Mouse (Mus musculus): ENCODE data around the gene Ctc1. TPM values are rescaled to one million over a fixed set of nuclear protein-coding genes. Genes with fewer than 3 reads are reported as not detected.
A peak's percentile ranks its signal among the peaks of the same experiment; 100 is the strongest.
"Not testable (repeated sequence)": the region's sequence is repeated elsewhere in the genome, so short reads cannot be mapped to it uniquely, and the experiment has no call there.

The Ctc1 gene
- total RNA-seq, 1 experiment from 2014 or later: 16.3 TPM

DNA sequence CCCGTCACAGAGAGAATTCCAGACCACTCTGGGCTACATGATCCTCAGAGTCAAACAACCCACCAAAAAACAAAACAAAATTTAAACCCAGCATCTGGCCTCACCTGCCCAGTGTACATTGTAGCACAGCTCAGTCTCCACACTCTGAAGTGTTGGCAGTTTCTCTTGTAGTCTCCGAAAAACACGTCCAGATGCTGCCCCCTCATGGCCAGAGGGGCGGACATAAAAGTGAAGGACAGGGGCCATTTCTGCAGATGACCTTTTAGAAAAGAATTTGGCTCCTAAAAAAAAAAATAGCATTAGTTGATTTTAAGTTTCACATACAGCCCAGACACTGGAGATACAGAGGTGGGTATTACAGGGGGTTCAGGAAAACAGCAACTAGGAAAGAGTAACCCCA, 12.1 kb upstream of the Ctc1 start:
- ATAC-seq (replicated peaks; ENCODE audit: insufficient number of reproducible peaks, low FRiP score, low TSS enrichment, poor library complexity, severe bottlenecking): no peak

DNA sequence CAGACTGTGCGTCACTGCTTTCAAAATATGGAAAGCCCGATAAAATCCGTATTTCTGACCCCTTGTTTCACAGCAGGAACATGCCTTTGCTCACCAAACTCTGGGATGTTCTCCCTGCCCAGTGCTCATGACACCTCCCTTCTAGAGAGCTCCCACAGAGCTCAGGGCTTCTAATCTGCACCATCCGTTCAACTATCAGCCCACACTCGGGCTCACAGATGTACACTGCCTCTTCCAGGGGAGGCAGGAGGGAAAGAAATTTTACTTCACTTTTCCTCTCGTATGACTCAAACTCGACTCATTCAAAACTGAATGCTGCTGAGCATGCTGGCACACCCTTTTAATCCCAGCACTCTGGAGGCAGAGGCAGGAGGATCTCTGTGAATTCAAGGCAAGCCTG, 10.5 kb upstream of the Ctc1 start:
- no peak for ATAC-seq (replicated peaks; ENCODE audit: insufficient number of reproducible peaks, low FRiP score, low TSS enrichment, poor library complexity, severe bottlenecking)

DNA sequence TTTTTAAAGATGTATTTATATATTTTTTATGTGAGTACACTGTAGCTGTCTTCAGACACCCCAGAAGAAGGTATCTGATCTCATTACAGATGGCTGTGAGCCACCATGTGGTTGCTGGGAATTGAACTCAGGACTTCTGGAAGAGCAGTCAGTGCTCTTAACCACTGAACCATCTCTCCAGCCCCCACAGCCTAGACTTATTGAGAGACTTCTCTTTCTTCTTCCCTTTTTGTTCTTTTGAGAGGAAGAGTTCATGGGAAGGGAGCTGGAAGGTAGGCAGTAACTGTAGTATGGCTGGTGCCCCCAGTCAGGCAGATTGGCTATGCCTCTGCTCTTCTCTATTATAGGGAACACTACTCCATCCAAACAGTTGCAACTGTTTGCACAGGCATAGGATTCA, 9.1 kb upstream of the Ctc1 start:
- ATAC-seq (replicated peaks; ENCODE audit: insufficient number of reproducible peaks, low FRiP score, low TSS enrichment, poor library complexity, severe bottlenecking): not testable (repeated sequence)

DNA sequence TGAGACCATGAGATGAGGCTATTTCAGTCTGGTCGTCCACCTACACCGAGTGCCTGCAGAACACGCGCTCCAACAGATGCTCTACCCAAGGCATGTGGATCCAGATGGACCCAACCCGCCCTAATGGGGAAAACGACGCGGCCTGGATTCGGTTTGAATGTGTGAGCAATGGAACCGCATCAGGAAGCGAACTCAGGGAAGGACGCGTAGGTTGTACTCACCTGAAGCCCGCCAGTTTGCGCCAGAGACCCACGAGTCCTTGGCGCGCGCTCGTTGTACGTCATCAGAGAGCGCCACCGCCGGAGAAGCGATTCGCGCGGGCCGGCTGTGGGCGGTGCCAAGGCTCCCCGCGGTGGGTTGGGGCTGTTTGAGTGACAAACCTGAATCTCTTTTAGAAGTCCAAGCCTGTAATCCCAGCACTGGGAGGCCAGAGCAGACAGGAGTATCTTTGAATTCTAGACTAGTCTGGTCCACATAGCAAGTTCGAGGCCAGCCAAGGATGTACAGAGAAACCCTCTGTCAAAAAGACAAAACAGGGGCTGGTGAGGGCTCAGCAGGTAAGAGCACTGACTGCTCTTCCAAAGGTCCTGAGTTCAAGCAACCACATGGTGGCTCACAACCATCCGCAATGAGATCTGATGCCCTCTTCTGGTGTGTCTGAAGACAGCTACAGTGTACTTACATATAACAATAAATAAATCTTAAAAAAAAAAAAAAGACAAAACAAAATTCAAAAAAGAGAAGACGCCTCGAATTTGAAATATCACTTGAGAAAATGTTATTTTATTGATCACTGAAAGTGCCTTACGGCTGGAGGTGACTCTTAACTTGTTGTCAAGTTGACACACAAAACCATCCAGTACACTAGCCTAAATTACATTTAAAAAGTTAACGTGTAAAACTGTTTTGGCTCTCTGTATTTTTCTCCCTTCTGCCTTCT, 7.3 kb upstream of the Ctc1 start, which contains the start of gene Pfas:
Gene Pfas (minus strand): TSS at position 279 of the 940 bp plus-strand sequence.
- ATAC-seq (replicated peaks; ENCODE audit: insufficient number of reproducible peaks, low FRiP score, low TSS enrichment, poor library complexity, severe bottlenecking): peak; percentile 82

DNA sequence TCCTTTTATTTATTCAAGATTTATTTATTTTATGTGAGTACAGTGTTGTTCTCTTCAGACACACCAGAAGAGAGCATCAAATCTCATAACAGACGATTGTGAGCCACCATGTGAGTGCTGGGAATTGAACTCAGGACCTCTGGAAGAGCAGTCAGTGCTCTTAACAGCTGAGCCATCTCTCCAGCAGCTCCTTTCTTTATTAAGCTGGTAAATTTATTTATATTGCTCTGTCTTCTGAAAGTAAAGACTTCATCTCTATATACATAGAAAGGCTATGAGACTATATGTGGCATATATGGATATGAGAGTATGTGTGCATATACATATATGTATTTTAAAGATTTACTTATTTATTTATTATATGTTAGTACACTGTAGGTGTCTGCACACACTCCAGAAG, 6.2 kb upstream of the Ctc1 start:
- ATAC-seq (replicated peaks; ENCODE audit: insufficient number of reproducible peaks, low FRiP score, low TSS enrichment, poor library complexity, severe bottlenecking): no peak

DNA sequence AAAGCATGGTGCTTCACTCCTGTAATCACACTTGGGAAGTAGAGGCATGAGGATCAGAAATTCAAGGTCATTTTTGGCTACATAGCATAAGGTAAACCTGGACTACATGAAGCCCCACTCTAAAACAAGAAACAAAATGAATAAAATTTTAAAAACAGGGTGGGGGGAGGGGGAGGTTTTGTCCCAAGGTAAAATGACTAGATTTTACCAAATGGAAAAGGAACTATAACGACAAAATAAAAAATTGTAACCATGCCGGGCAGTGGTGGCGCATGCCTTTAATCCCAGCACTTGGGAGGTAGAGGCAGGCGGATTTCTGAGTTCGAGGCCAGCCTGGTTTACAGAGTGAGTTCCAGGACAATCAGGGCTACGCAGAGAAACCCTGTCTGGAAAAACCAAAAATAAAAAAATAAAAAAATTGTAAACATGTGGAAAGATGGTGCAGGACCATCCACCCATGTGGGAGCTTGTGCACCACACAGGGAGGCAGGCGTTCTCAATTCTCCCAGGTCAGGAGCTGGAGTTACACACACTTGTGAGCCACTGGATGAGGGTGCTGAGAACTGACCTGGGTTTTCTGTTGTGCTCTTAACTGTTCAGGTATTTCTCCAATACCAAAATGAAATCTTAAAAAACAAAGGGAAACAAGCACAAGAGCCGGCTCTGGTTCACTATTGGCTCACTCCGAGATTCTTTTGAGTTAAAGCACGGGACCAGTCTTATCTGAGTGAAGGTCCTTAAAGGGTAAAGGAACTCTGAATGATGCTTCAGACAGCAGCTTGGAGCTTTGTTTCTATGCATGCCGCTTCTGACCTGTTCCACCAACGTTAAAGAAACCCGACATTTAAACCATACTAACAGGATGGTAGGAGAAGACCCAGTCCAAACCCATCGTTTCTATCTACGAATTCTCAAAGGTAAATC, 5.0 kb upstream of the Ctc1 start:
- no peak for ATAC-seq (replicated peaks; ENCODE audit: insufficient number of reproducible peaks, low FRiP score, low TSS enrichment, poor library complexity, severe bottlenecking)

DNA sequence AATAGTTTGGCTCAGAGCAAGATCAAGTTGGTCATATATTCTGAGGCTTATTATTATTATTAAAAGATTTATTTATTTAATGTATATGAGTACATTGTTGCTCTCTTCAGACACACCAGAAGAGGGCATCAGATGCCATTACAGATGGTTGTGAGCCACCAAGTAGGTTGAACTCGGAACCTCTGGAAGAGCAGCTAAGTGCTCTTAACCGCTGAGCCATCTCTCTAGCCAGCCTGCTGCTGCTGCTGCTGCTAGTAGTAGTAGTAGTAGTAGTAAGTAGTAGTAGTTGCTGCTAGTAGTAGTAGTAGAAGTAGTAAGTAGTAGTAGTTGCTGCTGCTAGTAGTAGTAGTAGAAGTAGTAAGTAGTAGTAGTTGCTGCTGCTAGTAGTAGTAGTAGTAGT, 4.3 kb upstream of the Ctc1 start:
- ATAC-seq (replicated peaks; ENCODE audit: insufficient number of reproducible peaks, low FRiP score, low TSS enrichment, poor library complexity, severe bottlenecking): not testable (repeated sequence)

DNA sequence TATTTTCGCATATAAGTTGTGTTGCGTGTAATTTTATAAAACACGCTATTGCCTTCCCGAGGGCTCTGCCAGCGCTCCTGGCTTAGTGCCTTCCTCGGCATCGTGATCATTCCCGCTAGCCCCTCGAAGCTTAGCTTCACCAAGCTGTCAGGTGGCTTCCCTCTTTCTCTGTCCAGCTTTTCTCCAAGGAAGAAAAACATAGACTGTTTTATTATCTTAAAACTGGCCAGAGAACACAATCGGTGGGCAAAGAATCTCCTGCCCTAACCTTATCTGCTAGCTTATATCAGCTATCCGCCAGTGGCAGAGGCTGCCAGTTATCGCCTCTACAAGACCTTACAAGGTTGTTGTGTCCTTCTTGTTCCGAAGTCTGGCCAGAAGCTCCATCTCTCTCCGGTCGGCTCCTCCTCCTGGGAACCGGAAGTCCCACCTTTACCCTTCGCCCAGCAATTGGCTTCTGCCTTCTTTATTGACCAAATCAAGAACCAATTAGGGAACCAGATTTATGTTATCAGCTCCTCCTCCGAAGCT, 3.6 kb upstream of the Ctc1 start:
- peak; percentile 61 for ATAC-seq (replicated peaks; ENCODE audit: insufficient number of reproducible peaks, low FRiP score, low TSS enrichment, poor library complexity, severe bottlenecking)

DNA sequence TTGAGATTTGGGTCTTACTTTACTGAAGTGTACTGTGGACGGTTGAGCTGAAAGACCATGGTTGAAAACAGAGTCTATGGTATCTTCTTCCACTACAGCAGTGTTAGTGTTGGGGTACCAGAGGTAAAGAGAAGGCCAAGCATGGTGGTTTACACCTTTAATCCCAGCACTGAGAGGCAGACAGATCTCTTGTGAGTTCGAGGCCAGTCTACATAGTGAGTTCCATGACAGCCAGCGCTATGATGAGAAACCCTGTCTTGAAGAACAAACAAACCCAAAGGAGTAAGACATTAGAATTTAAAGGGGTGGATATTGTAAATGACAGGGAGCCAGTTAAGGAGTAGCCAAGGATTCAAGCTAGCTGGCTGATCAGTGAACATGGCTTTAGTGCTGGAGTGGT, 1.0 kb downstream of the Ctc1 start:
- no peak for ATAC-seq (replicated peaks; ENCODE audit: insufficient number of reproducible peaks, low FRiP score, low TSS enrichment, poor library complexity, severe bottlenecking)

DNA sequence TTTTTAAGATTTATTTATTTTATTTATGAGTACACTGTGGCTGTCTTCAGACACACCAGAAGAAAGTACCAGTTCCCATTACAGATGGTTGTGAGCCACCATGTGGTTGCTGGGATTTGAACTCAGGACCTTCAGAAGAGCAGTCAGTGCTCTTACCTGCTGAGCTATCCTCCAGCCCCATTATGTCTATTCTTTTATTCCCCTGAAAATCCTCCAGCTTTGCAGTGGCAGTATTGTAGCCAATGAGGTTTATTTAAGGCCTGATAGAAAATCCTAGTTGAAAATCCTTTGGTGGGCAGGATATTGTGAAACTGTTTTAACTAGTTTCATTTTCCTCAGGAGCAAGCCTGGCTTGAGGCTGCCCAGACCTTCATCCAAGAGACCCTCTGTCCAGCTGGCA, 5.0 kb downstream of the Ctc1 start:
- ATAC-seq (replicated peaks; ENCODE audit: insufficient number of reproducible peaks, low FRiP score, low TSS enrichment, poor library complexity, severe bottlenecking): no peak

DNA sequence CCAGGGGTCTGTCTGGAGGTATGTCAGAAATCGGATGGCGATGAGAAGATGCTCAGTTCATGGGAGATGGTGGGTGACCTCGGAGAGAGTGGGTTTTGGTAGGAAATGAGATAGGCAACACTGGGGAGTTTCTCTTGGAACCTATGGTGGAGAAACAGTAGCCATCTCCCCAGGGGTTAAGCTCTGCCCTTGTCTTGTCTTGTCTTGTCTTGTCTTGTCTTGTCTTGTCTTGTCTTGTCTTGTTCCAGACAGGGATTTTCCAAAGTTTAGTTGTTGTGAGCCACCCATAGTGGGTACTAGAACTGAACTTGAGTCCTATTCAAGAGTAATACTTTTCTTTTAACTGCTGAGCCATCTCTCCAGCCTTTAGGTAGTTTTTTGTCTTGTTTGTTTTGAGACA, 10.9 kb downstream of the Ctc1 start:
- no peak for ATAC-seq (replicated peaks; ENCODE audit: insufficient number of reproducible peaks, low FRiP score, low TSS enrichment, poor library complexity, severe bottlenecking)

DNA sequence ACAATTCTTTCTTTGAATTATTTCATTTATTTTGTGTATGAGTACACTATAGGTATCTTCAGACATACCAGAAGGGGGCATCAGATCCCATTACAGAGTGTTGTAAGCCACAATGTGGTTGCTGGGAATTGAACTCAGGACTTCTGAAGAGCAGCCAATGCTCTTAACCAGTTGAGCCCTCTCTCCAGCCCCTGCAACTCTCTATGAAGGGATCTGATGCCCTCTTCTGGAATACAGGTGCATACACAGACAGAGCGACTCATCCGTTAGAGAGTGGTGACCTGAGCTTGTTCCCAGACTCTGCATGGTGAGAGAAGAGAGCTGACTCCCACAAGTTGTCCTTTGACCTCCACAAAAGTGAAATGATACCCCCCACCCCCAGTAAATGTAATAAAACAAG, 13.1 kb downstream of the Ctc1 start:
- ATAC-seq (replicated peaks; ENCODE audit: insufficient number of reproducible peaks, low FRiP score, low TSS enrichment, poor library complexity, severe bottlenecking): no peak

DNA sequence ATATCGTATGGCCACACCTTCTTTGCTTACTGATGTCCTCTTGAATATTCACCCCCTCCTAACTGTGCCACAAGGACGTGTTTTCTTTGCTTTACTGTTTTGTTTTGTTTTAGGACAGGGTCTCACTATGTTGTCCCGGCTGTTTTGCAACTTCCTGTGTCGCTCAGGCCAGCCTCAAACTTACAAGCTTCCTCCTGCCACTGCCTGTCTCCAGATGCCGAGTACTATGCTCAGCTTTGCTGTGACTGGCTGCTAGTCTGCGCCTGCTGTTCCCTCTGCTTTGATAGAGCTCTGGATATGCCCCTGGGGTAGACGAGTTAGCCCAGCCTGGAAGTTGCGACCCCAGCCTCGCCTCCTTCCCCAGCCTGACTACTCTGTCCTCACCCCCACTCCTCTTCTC, 17.8 kb downstream of the Ctc1 start:
- no peak for ATAC-seq (replicated peaks; ENCODE audit: insufficient number of reproducible peaks, low FRiP score, low TSS enrichment, poor library complexity, severe bottlenecking)

DNA sequence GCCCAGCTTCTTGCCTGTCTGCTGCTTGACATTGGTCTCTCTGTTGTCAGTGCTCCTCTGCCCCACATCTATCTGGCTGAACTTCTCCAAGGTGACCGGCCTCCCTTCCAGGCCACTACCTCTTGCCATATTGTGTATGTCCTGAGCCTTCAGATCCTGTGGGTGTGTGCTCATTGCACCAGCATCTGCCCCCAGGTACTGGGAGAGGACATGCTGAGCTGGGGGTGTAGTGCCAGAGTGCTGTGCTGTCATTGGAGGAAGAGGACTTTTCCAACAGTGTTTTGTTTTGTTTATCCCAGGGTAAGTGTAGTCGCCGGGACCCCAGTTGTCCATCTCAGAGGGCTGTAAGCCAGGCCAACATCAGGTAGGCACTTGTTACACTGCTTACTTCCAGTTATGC, 18.9 kb downstream of the Ctc1 start:
- ATAC-seq (replicated peaks; ENCODE audit: insufficient number of reproducible peaks, low FRiP score, low TSS enrichment, poor library complexity, severe bottlenecking): no peak

DNA sequence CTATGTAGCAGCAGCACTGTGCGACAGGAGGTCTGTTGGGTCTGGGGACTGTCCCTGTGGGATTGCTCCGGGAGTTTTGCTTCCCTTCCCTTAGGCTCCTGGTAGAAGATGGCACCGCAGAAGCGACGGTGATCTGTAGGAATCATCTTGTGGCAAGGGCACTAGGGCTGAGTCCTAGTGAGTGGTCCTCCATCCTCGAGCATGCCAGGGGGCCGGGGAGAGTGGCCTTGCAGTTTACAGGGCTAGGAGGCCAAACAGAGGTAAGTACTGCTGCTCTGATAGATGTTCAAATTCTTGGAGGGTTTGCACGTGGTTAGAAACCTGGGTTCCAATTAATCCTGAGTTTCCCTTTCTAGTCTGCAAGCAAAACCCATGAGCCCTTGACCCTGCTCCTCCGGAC, 19.7 kb downstream of the Ctc1 start:
- ATAC-seq (replicated peaks; ENCODE audit: insufficient number of reproducible peaks, low FRiP score, low TSS enrichment, poor library complexity, severe bottlenecking): no peak

DNA sequence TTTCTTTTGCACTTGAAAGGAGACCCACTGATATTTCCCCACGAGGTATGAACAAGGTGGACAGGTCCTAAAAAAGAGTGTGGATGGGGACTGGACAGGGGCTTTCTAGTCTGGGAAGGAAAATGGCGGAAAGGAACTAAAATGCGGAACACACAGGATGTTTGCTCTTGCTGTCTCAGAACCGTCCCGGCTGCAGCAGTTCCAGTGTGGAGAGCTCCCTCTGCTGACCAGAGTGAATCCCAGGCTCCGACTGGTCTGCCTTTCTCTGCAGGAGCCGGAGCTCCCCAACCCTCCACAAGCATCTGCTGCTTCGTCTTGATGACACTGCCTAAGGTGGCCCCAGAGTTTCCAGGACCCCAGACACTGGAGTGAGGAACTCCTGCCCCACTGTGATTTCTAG, 20.1 kb downstream of the Ctc1 start:
- ATAC-seq (replicated peaks; ENCODE audit: insufficient number of reproducible peaks, low FRiP score, low TSS enrichment, poor library complexity, severe bottlenecking): peak; percentile 58

DNA sequence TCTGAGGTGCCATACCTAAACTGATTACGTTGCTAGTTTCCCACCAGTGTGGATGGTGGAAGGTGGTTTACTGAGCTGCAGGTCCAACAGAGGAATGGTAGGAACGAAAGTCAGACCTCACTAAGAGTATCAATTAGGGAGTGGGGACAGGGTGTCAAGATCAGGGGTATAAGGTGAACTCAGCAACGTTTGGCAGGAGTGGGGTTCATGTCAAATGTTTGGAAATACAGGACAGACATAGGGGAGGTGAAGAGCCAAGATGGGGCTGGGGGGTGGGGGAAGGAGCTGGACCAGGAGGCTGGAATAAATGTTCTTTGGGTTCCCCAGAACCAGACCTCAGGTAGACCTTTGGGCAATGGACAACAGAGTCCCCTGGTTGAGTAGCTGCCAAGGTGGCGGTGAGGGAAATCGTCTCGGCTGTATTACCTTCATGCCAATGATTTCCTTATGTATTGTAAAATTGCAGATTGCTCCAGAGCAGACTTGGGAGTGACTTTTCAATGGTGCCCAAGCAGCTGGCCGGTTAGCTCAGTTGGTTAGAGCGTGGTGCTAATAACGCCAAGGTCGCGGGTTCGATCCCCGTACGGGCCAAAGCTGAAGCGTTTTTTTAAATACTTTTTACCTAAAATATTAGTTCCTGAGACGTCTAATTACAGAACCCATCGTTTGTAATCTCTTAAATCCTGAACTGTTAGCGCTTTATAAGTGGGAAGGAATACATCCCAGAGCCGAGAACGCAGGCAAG, 20.9 kb downstream of the Ctc1 start:
- ATAC-seq (replicated peaks; ENCODE audit: insufficient number of reproducible peaks, low FRiP score, low TSS enrichment, poor library complexity, severe bottlenecking): no peak

DNA sequence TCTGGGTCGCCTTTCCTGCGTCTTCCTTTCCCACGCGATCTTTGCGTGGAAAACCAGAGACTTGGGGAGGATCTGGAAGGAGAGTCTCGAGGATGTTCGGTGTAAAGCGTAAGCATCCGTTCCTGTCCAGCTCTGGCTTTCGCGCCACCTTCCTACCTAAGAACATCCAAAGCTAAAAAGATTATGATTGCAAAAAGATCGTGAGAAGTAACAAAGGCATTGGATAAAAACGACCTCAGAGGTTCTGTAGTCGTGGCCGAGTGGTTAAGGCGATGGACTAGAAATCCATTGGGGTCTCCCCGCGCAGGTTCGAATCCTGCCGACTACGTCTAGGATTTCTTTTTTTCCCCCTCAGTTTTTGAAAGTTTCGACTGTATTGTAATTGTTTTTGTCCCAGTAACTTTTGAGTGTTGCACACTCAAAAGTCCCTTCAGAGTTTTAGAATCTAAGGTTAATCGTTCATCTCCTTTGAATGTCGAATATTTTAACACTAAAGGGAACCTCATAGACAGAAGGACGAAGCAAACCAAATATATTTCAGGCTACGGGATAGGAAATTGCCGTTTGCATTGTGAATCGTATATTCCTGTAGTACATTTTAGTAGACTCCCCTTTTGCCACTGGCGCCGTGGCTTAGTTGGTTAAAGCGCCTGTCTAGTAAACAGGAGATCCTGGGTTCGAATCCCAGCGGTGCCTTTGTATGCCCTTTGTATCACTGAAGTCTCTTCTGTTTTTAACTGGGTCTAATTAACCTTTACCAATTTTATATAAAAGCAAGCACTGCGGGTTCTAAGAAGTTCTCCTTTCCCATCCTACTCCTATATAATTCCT, 21.7 kb downstream of the Ctc1 start:
- no peak for ATAC-seq (replicated peaks; ENCODE audit: insufficient number of reproducible peaks, low FRiP score, low TSS enrichment, poor library complexity, severe bottlenecking)

Measured in monocyte, adult 5-6 weeks (primary cell).